Mouse (Mus musculus) T-helper 1 cell (primary cell): Measurements from ENCODE around the gene Abcg4.

Experiments used
- in situ Hi-C: fragments of 300-600 bp; cut with MboI, MseI; formaldehyde crosslinking; loops from one replicate; pipeline ENCODE4 v1.15.1; 2025; ENCODE audit warnings: high pct_unique_total_duplicates

Gene Abcg4

DNA sequence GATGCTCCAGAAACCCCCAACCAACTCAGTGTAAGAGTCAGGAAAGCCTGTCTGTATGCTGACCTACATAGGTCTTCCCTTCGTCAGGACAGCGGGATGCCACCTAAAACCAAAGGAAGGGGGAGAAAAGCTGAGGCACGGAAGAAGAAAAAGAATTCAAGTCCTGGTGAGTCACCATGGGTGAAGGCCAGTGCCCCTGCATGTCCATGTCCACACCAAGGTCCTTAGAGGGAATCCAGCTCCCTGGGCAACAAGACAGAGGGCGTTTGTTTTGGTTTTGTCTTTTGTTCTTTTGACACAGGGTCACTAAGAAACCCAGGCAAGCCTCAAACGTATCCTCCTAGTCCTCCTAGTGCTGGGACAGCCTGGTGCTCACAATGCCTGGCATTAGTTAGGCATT, 47.5 kb downstream of the Abcg4 start:
- in situ Hi-C loops: loop anchor here (5.0 kb wide), 1 partner anchor 59 kb away; no protein-coding TSS in a partner anchor

DNA sequence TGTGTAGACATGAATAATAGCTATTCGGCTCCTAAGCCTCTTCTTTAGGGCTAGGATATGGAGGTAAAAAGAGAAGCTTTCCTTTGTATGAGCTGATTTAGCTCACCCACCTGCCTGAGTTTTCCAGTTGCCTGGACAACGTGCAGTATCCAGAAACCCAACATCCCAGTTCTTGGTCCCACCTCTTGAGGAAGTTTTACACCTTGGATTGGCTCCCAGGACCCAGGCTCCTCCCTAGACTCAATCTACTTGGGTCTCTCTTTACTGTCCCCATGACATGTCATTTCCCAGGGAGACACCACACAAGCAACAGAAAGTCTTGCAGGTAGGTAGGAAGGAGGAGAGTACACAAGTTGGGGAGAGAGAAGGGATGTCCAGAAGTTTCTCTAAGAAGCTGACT, 48.0 kb downstream of the Abcg4 start, which contains the start of gene Ccdc153:
Ccdc153 (plus strand) TSS at position 278 of the 400 bp plus-strand sequence.
- in situ Hi-C loops: loop anchor here (5.0 kb wide), 1 partner anchor 58 kb away; no protein-coding TSS in a partner anchor

DNA sequence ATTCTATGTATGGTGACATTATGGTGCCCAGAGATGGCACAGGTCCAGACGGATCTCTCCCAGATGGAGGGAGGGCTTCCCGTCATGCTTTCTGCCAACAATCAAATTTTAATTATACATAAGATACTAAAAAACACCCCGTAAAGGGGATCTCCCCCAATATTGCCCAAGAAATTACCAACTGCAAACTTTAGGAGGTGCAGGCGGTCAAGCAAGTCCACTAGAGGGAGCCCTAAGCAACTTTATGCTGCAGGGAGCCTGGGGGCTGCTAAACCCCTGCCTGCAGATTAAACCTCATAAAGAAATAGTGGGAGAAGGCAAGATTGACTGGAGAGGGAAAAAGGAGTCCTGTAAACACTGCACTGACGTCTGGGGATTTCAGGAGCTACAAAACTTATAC, 49.0 kb downstream of the Abcg4 start:
- in situ Hi-C loops: loop anchor here (5.0 kb wide), 1 partner anchor 283 kb away; no protein-coding TSS in a partner anchor

DNA sequence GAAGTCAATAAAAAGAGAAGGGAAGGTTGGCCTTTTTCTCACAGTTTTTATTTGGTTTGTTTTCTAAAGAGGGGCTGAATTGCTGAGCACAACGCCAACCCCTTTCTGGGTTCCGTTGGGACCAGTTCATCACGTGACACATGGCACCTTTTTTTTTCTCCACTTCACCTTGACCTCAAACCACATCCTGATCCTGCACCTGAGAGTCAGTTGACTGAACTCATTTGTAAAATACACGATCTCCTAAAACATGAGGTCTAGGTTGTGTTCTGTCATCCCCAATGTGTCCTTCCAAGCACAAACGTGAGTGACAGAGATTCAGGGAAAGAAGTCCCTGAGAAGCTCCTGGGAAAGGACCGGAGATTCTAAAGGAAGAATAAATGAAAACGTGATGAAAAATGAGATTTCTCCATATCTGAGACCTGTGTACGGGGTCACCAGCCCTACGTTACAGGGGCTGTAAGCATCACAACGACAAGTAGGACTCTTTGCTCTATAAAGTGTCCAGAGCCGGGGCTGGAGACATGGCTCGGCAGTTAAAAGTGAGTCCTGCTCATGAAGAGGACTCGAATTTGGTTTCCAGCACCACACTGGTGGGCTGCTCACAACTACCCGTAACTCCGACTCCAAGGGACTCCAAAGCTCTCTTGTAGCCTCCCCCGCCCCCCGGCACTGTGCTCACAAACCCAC, 49.8 kb downstream of the Abcg4 start:
- in situ Hi-C loops: loop anchor here (5.0 kb wide), 1 partner anchor 284 kb away; no protein-coding TSS in a partner anchor

DNA sequence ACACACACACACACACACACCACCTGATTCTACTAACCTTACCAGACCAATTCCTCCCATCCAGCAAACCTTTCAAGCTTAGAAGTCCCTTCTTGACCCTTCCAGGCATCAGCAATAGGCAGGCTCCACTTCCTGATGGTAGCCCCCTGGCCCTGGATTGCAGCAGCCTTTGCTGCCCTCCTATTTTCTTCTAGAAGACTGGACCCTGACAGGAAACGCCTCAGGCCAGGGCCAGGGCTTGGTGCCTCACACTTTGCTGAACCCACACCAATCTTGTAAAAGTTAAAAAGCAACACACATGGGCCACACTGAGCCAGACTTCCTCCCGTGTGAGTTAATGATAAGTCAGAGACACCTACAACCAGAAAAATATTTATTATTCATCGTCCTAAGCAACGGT, 51.3 kb downstream of the Abcg4 start:
- in situ Hi-C loops: loop anchor here (5.0 kb wide), 1 partner anchor 285 kb away; no protein-coding TSS in a partner anchor

DNA sequence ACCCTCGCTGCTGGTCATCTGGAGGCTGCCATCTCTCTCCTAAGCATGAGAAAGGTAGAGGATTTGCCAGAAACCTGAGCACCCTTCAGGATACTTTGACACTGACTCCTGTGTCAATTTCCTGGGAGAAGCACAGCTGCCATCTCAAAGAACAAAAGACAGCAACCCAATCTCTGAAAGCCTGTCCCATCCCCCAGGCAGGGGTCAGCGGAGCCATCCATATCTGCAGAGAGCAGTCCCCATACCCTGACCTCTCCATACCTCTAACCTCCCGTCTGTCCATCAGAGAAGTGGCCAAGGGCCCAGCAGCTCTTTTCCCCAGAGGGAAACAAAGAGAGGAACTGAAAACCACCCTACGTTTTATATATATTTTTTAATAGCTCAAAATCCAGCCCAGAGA, 51.8 kb downstream of the Abcg4 start:
- in situ Hi-C loops: loop anchor here (5.0 kb wide), 1 partner anchor 286 kb away; no protein-coding TSS in a partner anchor

DNA sequence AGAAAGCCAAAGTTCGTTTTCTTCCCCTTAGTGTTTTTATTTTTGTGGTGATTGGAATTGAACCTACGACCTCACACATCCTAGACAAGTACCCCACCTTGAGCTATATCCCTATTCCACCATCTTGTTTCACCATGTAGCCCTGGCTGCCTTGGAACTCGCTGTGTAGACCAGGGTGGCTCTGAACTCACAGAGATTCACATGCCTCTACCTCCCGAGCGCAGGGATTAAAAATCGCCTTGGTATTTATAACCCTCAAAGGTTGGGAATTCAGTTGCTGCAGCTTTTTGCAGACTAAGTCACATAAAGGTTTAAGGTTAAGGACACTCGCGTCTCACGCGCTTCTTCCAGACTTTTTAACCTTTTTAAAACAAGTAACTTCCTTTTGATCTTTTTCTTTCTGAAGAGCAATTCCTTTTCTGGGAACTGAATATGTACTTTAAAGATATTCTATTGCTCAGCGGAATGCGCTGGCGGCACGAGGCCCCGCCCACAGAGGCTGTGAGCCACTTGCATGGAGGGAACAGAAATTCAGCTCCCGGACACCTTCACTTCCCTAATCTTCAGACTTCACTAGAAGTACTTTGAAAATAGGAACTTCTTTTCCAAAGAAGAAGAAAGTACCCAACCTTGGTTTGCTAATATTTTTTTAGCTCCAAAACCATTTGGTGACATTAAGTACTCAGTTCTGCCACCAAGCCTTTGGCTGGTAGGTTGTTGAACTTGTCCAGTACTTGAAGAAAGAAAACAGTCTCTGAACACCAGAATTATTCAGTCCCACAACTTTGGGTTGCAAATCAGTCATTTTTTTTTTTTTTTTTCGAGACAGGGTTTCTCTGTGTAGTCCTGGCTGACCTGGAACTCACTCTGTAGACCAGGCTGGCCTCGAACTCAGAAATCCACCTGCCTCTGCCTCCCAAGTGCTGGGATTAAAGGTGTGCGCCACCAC, 53.7 kb downstream of the Abcg4 start:
- in situ Hi-C loops: loop anchor here (5.0 kb wide), 1 partner anchor 288 kb away; no protein-coding TSS in a partner anchor

DNA sequence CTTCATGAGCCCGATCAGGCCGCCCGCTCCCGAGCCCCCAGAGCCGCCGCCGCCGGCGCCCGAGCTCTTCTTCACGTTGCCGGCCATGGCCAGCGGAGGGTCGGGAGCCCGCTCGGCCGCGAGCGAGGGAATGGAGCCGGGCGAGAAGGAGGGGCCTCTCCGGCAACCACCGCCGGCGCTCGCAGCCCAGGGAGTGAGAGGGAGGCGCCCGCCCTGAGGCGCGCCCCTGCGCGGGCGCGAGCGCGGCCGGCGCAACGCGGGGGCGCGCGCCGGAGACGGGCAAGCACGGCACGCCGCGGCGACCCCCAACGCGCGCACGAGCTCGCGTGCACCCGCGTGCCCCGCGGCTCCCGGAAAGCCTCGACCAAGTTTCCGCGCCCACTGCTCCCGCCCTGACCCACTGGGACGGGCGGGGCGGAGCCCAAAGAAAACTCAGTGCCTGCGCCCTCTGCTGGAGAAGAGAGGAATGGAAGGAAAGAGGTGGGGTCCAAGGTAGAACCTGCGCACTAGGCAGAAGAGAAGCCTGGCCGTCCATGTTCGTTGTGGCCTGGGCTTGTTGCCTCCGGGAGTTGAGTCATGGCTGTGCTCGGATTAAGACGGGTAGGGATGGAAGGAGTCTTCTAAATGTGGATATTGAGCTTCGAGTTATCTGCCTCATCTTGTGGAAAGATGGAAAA, 54.5 kb downstream of the Abcg4 start, which contains the start of gene Cbl:
Cbl (minus strand) TSS at position 248 of the 677 bp plus-strand sequence.
- in situ Hi-C loops: no loop called here

DNA sequence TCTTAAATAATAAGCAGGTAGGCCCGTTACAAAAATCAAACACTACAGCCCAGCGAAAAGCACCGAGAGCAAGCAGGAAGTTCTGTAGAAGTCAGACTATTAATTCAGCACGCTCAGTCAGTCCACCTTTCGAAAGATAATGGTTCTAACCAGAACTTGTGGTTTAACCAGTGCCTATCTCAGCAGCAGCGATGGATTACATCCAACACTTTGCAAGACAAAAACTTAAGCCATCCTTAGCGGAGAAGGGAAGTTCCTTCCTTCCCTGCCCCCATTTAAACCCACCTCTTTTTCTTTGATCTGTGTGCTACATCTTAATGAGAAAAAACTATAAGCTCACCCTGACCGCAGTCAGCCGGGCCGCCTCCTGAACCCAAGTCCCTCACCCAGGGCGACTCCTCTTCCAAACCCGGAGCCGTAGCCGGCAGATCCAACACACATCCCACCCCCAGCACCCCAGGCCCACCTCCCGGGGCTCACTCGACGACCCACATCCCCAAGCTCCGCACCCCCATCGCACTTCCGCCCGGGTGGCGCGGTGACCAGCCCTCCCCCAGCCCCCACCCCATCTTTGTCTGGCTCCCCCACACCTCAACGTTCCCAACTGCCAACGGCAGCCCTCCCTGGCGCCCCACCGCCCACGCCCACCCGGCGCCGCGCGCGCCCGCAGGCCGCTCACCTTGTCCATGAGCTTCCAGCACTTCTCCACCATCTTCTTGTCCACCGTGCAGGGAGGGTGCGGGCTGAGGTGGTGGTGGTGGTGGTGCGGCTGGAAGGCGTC, 55.2 kb downstream of the Abcg4 start:
- in situ Hi-C loops: no loop called here

DNA sequence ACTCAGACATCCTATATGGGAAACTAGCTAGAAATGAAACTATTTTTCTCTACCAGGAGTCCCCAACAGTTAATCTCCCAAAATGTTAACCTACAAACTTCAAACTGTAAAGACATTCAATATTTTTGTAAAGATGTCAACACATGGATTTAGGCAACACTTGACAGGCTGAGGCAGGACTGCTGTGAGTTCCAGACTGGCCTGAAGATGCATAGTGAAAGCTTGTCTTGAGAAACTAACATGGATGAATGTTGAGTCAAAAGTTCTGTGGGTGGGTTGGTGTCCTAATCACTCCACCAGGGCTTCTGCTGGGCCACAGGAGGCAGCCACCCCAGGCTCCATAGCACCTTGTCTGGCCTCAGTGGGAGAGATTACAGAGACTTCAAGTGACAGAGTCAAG, 56.8 kb downstream of the Abcg4 start:
- in situ Hi-C loops: no loop called here

DNA sequence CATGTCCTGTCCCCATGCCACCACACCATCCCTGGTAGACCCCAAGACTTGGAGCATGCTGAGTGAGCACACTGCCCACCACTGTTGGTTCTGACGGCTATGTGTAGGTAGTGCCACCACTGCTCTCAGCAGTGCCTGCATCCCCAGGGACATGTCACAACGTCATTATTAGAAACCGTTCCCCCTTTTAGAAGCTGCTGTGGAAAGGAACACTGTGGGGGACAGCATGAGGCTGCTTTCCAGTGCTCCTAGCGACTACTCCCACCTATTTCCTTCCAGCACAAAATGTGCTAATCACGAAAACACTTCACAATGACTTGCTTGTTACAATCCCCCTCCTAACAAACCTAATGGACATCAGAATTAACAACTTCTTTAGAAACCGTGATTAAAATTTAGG, 62.4 kb downstream of the Abcg4 start:
- in situ Hi-C loops: no loop called here
